Mouse (Mus musculus) spleen, postnatal 0 days (tissue): ENCODE measurements around the gene Ccdc36. TPM values are rescaled to one million over a fixed set of nuclear protein-coding genes. Genes with fewer than 3 reads are reported as not detected.

Experiments used
- polyA plus RNA-seq: library from polyadenylated mRNA; unstranded; fragments of >200 nt; fragmentation: Nextera tagmentation; extraction: Ambion mirVana; gene quantifications from 2 replicates; pipeline ENCODE4 v1.2.1, GENCODE M21; 2015

Ccdc36 gene
- 0.32 and 0.34 TPM in 2 replicates for polyA plus RNA-seq

GRCm38 (mm10) chr9:108428384-108428783 lies at the start of gene Ccdc36:
TSS of gene Ccdc36 (minus strand) at chr9:108428484.

GRCm38 (mm10) chr9:108461181-108461631 lies 32.9 kb upstream of the Ccdc36 start, which contains the start of gene Klhdc8b:
TSS of gene Klhdc8b (minus strand) at chr9:108461581.

GRCm38 (mm10) chr9:108460319-108461178 lies 32.3 kb upstream of the Ccdc36 start, which contains the start of gene Ccdc71:
TSS of gene Ccdc71 (plus strand) at chr9:108460527.

GRCm38 (mm10) chr9:108436182-108436581 lies 7.9 kb upstream of the Ccdc36 start, which contains the start of gene BC048562:
TSS of gene BC048562 (plus strand) at chr9:108436482.

GRCm38 (mm10) chr9:108392676-108393075 lies 35.6 kb downstream of the Ccdc36 start, which contains the start of gene 1700102P08Rik:
TSS of gene 1700102P08Rik (plus strand) at chr9:108392805.

Other genes starting within 250 kb of the Ccdc36 start
- gene Bsn, start 238.1 kb downstream of the Ccdc36 start, polyA plus RNA-seq, result 2.9 TPM in 2 replicates
- 16.9 and 19.2 TPM in 2 replicates for gene Dag1, start 164.5 kb downstream of the Ccdc36 start, polyA plus RNA-seq
- 5.2 and 6.5 TPM in 2 replicates for gene Nicn1, start 138.1 kb downstream of the Ccdc36 start, polyA plus RNA-seq
- gene Amt, start 131.6 kb downstream of the Ccdc36 start, polyA plus RNA-seq, result 1.3 and 1.7 TPM in 2 replicates
- gene Rhoa, start 122.4 kb downstream of the Ccdc36 start, polyA plus RNA-seq, result 256 and 274 TPM in 2 replicates
- gene Tcta, start 122.3 kb downstream of the Ccdc36 start, polyA plus RNA-seq, result 16.6 and 19.3 TPM in 2 replicates
- 5,787 and 6,504 TPM in 2 replicates for gene Gpx1, start 89.6 kb downstream of the Ccdc36 start, polyA plus RNA-seq
- 61.2 and 62.7 TPM in 2 replicates for gene Usp4, start 80.6 kb downstream of the Ccdc36 start, polyA plus RNA-seq
- gene 1700102P08Rik, start 35.7 kb downstream of the Ccdc36 start, polyA plus RNA-seq, result 0.54 and 0.85 TPM in 2 replicates
- not detected in 2 replicates for gene BC048562, start 8.0 kb upstream of the Ccdc36 start, polyA plus RNA-seq
- 20.1 and 25.2 TPM in 2 replicates for gene Ccdc71, start 32.0 kb upstream of the Ccdc36 start, polyA plus RNA-seq
- gene Klhdc8b, start 33.1 kb upstream of the Ccdc36 start, polyA plus RNA-seq, result 16.0 and 20.4 TPM in 2 replicates
- 8.5 and 13.8 TPM in 2 replicates for gene Lamb2, start 51.3 kb upstream of the Ccdc36 start, polyA plus RNA-seq
- gene Usp19, start 62.1 kb upstream of the Ccdc36 start, polyA plus RNA-seq, result 26.9 and 32.9 TPM in 2 replicates
- gene Qars, start 79.2 kb upstream of the Ccdc36 start, polyA plus RNA-seq, result 66.4 and 70.2 TPM in 2 replicates
- gene Qrich1, start 88.3 kb upstream of the Ccdc36 start, polyA plus RNA-seq, result 44.9 and 46.3 TPM in 2 replicates
- 133 and 142 TPM in 2 replicates for gene Impdh2, start 131.8 kb upstream of the Ccdc36 start, polyA plus RNA-seq
- 35.2 and 36.8 TPM in 2 replicates for gene Ndufaf3, start 138.9 kb upstream of the Ccdc36 start, polyA plus RNA-seq
- gene Dalrd3, start 141.4 kb upstream of the Ccdc36 start, polyA plus RNA-seq, result 41.3 and 48.5 TPM in 2 replicates
- gene Wdr6, start 150.3 kb upstream of the Ccdc36 start, polyA plus RNA-seq, result 14.2 and 15.7 TPM in 2 replicates
- 1.7 and 2.4 TPM in 2 replicates for gene P4htm, start 169.2 kb upstream of the Ccdc36 start, polyA plus RNA-seq
- gene Arih2, start 220.9 kb upstream of the Ccdc36 start, polyA plus RNA-seq, result 29.6 and 33.5 TPM in 2 replicates
- 30.9 and 34.3 TPM in 2 replicates for gene Slc25a20, start 233.6 kb upstream of the Ccdc36 start, polyA plus RNA-seq